ENCODE assay signal across 8 mouse cellular contexts in the genomic region with DNA sequence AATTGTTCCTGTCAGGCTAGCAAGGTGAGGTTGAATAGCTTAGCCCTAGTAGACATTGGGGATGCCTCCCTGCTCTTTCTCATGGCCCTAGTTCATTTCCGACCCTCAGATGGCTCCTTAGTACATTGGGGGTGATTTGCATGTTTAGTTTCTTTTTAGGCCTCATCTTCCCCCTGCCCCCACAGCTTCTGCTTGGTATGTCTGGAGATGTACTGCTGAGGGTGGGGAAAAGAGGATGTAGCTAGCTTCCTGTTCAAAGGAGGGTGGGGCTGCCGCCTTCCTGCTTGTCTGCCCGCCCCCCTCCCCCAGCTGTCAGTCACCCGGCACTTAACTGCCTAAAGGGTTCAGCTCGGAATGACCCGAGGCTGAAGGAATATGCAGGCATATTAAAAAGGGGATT. TPM values are rescaled to one million over a fixed set of nuclear protein-coding genes. Genes with fewer than 3 reads are reported as not detected.
DNase-seq lines count a peak whose midpoint lies in the region; ATAC-seq and TF ChIP-seq lines count a peak whose summit lies in the region.

No protein-coding gene starts in this region.

- H3K4me3 ChIP-seq in heart, postnatal 0 days (ENCODE audit: low read depth, low read length) = no peak overlapping the region
- H3K4me3 ChIP-seq in lung, embryonic 16.5 days (ENCODE audit: low read length) = no peak overlapping the region
- no peak overlapping the region for H3K4me3 ChIP-seq in thymus, adult 2 months (ENCODE audit: control insufficient read depth, insufficient read depth, low read length)

- peak overlapping the region; percentile 23; the same call in 1 of the 2 replicates for H3K4me2 ChIP-seq in heart, postnatal 0 days (ENCODE audit: low read depth, low read length)
- H3K4me2 ChIP-seq in lung, embryonic 16.5 days (ENCODE audit: low read depth, low read length) = peak overlapping the region; percentile 27; the same call in 1 of the 2 replicates

- peaks cover 24% of the 10 kb centered on the region for H3K4me1 ChIP-seq in heart, postnatal 0 days (ENCODE audit: control insufficient read depth, insufficient read depth)
- peaks cover 16% of the 10 kb centered on the region for H3K4me1 ChIP-seq in lung, embryonic 16.5 days (replicated peaks; ENCODE audit: control insufficient read depth, insufficient read depth, low read length)
- H3K4me1 ChIP-seq in thymus, adult 2 months (replicated peaks; ENCODE audit: control insufficient read depth, insufficient read depth, low read length) = peaks cover 14% of the 10 kb centered on the region

- peak; percentile 37; the same call in 1 of the 2 replicates for ATAC-seq in heart, postnatal 0 days (ENCODE audit: insufficient read depth, low read depth)
- ATAC-seq in lung, embryonic 16.5 days (ENCODE audit: low read depth) = peak; percentile 69

- H3K27me3 ChIP-seq in heart, postnatal 0 days (ENCODE audit: control insufficient read depth, insufficient read depth, low read length) = no peaks in the 10 kb centered on the region
- no peaks in the 10 kb centered on the region for H3K27me3 ChIP-seq in lung, embryonic 16.5 days (ENCODE audit: control insufficient read depth, insufficient read depth, low read depth, low read length)
- H3K27me3 ChIP-seq in thymus, adult 2 months (ENCODE audit: control insufficient read depth, insufficient read depth, low read length) = no peaks in the 10 kb centered on the region

- no peak for TF ChIP-seq POLR2A in thymus, adult 2 months (IDR thresholded peaks at IDR 0.05; ENCODE audit: control insufficient read depth, extremely low read depth, insufficient read depth, low read length, poor library complexity)

- H3K9me3 ChIP-seq in heart, postnatal 0 days (replicated peaks; ENCODE audit: control insufficient read depth, low read length) = no peaks in the 10 kb centered on the region
- no peaks in the 10 kb centered on the region for H3K9me3 ChIP-seq in lung, embryonic 16.5 days (ENCODE audit: control insufficient read depth, low read length)

- no peaks in the 10 kb centered on the region for H3K36me3 ChIP-seq in heart, postnatal 0 days (replicated peaks; ENCODE audit: control insufficient read depth, insufficient read depth, low read length)
- no peaks in the 10 kb centered on the region for H3K36me3 ChIP-seq in lung, embryonic 16.5 days (ENCODE audit: control insufficient read depth, insufficient read depth, low read length)
- H3K36me3 ChIP-seq in thymus, adult 2 months (ENCODE audit: control insufficient read depth, insufficient read depth, low read length) = no peaks in the 10 kb centered on the region

- 43% methylated on average over 6 of the region's 6 CpGs for WGBS in heart, postnatal 0 days
- WGBS in lung, embryonic 16.5 days = 26% methylated on average over 6 of the region's 6 CpGs
- WGBS in thymus, adult 2 months = 2% methylated on average over 5 of the region's 6 CpGs

- peak; percentile 22 to 23 for DNase-seq in right cerebral cortex, postnatal 10 days (ENCODE audit: low spot score in 2 of 2)
- no peak for DNase-seq in right cerebral cortex, postnatal 36 days (ENCODE audit: low spot score in 2 of 2)
- DNase-seq in heart, postnatal 0 days (ENCODE audit: low spot score) = peak; percentile 13
- DNase-seq in thymus, adult 2 months = peak; percentile 57
- no peak for DNase-seq in layer of hippocampus, adult 18-20 months (ENCODE audit: low spot score in 2 of 2)
- DNase-seq in cerebellum, adult 9-10 months = no peak
- DNase-seq in cerebellum, adult 11-12 months = no peak

- no peak for TF ChIP-seq CTCF in heart, postnatal 0 days (IDR thresholded peaks at IDR 0.05; ENCODE audit: low read depth)
- no peak for TF ChIP-seq CTCF in thymus, adult 2 months (IDR thresholded peaks at IDR 0.05; ENCODE audit: borderline replicate concordance, control insufficient read depth, extremely low read depth, insufficient read depth, low read length, poor library complexity)

- peak overlapping the region; percentile 67 for H3K27ac ChIP-seq in heart, postnatal 0 days (ENCODE audit: low read depth)
- peak overlapping the region; percentile 65; the same call in 1 of the 2 replicates for H3K27ac ChIP-seq in lung, embryonic 16.5 days (ENCODE audit: low read length)
- H3K27ac ChIP-seq in thymus, adult 2 months (ENCODE audit: control insufficient read depth, insufficient read depth, low read length) = peak overlapping the region; percentile 95

- no peak for TF ChIP-seq EP300 in heart, postnatal 0 days (IDR thresholded peaks at IDR 0.05; ENCODE audit: low read depth)

- H3K9ac ChIP-seq in heart, postnatal 0 days (replicated peaks; ENCODE audit: low read depth, low read length) = no peak overlapping the region
- no peak overlapping the region for H3K9ac ChIP-seq in lung, embryonic 16.5 days (ENCODE audit: low read length)

RNA-seq across cellular contexts. Expression of gene Msn, which starts 34.8 kb away (rescaled TPM):
- total RNA-seq in heart, postnatal 0 days (2014; rRNA removed; ENCODE audit: low replicate concordance) = 102 and 128 TPM in 2 replicates
- polyA plus RNA-seq in heart, postnatal 0 days (2015; fragmentation: Nextera tagmentation; extraction: Ambion mirVana) = 107 and 116 TPM in 2 replicates
- 236 and 246 TPM in 2 replicates for polyA plus RNA-seq in lung, embryonic 16.5 days (2015; fragmentation: Nextera tagmentation; extraction: Ambion mirVana)
- polyA plus RNA-seq in thymus, adult 2 months (2012; rRNA removed) = 205 and 237 TPM in 2 replicates
- total RNA-seq in layer of hippocampus, adult 18-20 months (2021) = 10 to 100 TPM; 19.8 to 20.1 TPM

Comparison
In these comparisons a context has a peak if more than half of its experiments do, and no peak if none do; other contexts are left out.
1. DNase-seq: peak in right cerebral cortex, postnatal 10 days (2 of 2), heart, postnatal 0 days (single experiment) and thymus, adult 2 months (single experiment); none in right cerebral cortex, postnatal 36 days (0 of 2), layer of hippocampus, adult 18-20 months (0 of 2), cerebellum, adult 9-10 months (single experiment) and cerebellum, adult 11-12 months (single experiment).
2. Peak in every context shown above with its lines, with median percentiles within 50 percentile points of each other: H3K27ac ChIP-seq.